Mouse (Mus musculus): ENCODE data around the gene Idnk. TPM values are rescaled to one million over a fixed set of nuclear protein-coding genes. Genes with fewer than 3 reads are reported as not detected.

Gene Idnk
- polyA plus RNA-seq, 1 experiment = 11.7 TPM

DNA sequence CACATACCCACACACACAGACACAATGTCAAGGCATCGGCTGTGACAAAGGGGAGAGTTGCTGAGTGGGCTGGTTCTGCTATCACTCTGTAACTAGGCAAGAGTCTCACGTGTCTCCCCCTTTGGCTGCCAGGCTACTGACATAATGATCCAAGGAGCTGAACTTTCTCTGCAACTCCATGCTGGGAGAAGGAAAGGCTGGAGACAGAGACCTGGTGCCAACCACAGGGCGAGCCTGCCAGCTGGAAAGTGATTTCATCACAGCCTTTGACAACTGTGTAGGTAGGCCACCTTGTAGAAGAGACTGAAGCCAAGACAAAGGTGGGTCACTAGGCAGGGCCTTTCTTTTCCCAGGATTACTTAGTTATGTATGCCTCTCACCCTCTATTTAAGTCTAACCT, 39.8 kb downstream of the Idnk start:
- no peaks in the 10 kb centered on the region for H3K27me3 ChIP-seq (ENCODE audit: control insufficient read depth, insufficient read depth, insufficient read length)
- peaks cover 78% of the 10 kb centered on the region for H3K79me2 ChIP-seq (ENCODE audit: control insufficient read depth, insufficient read depth)
- H3K79me3 ChIP-seq (ENCODE audit: low read depth) = peaks cover 67% of the 10 kb centered on the region
- H3K4me3 ChIP-seq (ENCODE audit: insufficient read depth, poor library complexity, severe bottlenecking) = no peak overlapping the region
- H3K36me3 ChIP-seq (ENCODE audit: control insufficient read depth, insufficient read depth) = peaks cover 44% of the 10 kb centered on the region
- no peak overlapping the region for H3ac ChIP-seq (ENCODE audit: control insufficient read depth, insufficient read length, low read depth)
- no peak for TF ChIP-seq MYOG (IDR thresholded peaks at IDR 0.05; ENCODE audit: control insufficient read depth, extremely low read depth, insufficient read length)
- TF ChIP-seq CEBPB (IDR thresholded peaks at IDR 0.05; ENCODE audit: low read depth) = no peak
- no peak for TF ChIP-seq CTCF (IDR thresholded peaks at IDR 0.05; ENCODE audit: control insufficient read depth, insufficient read depth, insufficient read length)
- TF ChIP-seq USF1 (IDR thresholded peaks at IDR 0.05; ENCODE audit: low read depth) = no peak
- TF ChIP-seq FOSL1 (IDR thresholded peaks at IDR 0.05; ENCODE audit: insufficient read depth, low read length, poor library complexity, severe bottlenecking) = no peak
- TF ChIP-seq MAX (IDR thresholded peaks at IDR 0.05) = no peak
- TF ChIP-seq MYOD1 (IDR thresholded peaks at IDR 0.05; ENCODE audit: control insufficient read depth, insufficient read length, low read depth) = no peak

DNA sequence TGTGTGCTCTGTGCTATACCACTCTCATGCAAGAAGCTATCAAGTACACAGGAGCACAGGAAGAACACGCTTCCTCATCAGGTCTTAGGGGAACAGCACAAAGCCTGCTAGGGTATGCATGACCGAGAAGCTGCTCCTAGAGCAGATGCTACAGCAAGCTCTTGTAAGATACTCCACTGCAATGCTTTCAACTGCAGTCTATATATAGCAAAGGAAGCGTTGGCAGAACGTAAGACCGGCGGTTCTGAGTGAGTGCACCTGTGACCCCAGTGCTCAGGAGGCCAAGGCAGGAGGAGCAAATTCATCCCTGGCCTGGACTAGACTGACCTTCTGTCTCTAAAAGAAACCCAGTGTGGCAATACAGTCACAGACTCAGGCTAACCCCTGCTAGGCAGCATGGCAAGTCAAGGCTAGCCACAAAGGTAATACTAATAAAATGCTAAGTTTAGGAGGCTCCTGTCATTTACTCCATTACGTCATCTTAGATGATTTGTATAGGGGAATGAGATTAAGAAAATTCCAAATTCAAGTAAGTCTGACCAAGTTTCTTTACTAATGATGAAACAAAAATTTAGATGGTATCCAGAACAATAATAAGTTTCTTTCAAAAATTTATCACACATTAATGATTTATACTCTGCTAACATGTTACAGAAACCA, 40.7 kb downstream of the Idnk start:
- Histone ChIP-seq H3K79me2 (ENCODE audit: control insufficient read depth, insufficient read depth) (peaks cover 87% of the 10 kb centered on the region), H3K27me3 (ENCODE audit: control insufficient read depth, insufficient read depth, insufficient read length) (no peaks in the 10 kb centered on the region), H3K79me3 (ENCODE audit: low read depth) (peaks cover 75% of the 10 kb centered on the region), H3K36me3 (ENCODE audit: control insufficient read depth, insufficient read depth) (peaks cover 43% of the 10 kb centered on the region), H3ac (ENCODE audit: control insufficient read depth, insufficient read length, low read depth) (no peak overlapping the region), H3K4me3 (ENCODE audit: insufficient read depth, poor library complexity, severe bottlenecking) (no peak overlapping the region)
- TF ChIP-seq MAX (IDR thresholded peaks at IDR 0.05) (no peak), CEBPB (IDR thresholded peaks at IDR 0.05; ENCODE audit: low read depth) (no peak)

DNA sequence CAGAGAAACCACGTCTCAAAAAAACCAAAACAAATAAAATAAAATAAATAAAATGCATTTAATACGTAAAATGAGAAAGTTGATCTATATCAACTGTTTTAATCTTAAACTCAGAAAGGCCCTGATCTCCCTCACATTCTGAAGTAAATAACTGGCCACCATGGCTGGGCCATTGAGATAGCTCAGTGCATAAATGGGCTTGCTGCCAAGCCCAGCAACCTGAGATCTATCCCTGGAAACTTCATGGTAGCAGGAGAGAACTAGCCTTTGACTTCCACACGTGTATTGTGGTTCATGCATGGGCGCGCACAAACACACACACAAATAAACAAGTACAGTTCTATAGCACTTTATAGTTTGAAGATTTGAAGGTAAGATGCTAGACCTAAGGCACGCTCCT, 43.9 kb downstream of the Idnk start:
- no peak overlapping the region for H3ac ChIP-seq (ENCODE audit: control insufficient read depth, insufficient read length, low read depth)
- H3K27me3 ChIP-seq (ENCODE audit: control insufficient read depth, insufficient read depth, insufficient read length) = no peaks in the 10 kb centered on the region
- H3K79me3 ChIP-seq (ENCODE audit: low read depth) = peaks cover 96% of the 10 kb centered on the region
- no peak for TF ChIP-seq FOSL1 (IDR thresholded peaks at IDR 0.05; ENCODE audit: insufficient read depth, low read length, poor library complexity, severe bottlenecking)
- no peak for TF ChIP-seq MYOD1 (IDR thresholded peaks at IDR 0.05; ENCODE audit: control insufficient read depth, insufficient read length, low read depth)
- no peak for TF ChIP-seq USF1 (IDR thresholded peaks at IDR 0.05; ENCODE audit: low read depth)
- TF ChIP-seq CEBPB (IDR thresholded peaks at IDR 0.05; ENCODE audit: low read depth) = no peak
- no peak for TF ChIP-seq MYOG (IDR thresholded peaks at IDR 0.05; ENCODE audit: control insufficient read depth, extremely low read depth, insufficient read length)
- no peak for TF ChIP-seq CTCF (IDR thresholded peaks at IDR 0.05; ENCODE audit: control insufficient read depth, insufficient read depth, insufficient read length)
- no peak for TF ChIP-seq MAX (IDR thresholded peaks at IDR 0.05)
- peaks cover 100% of the 10 kb centered on the region for H3K79me2 ChIP-seq (ENCODE audit: control insufficient read depth, insufficient read depth)
- H3K4me3 ChIP-seq (ENCODE audit: insufficient read depth, poor library complexity, severe bottlenecking) = no peak overlapping the region
- peaks cover 34% of the 10 kb centered on the region for H3K36me3 ChIP-seq (ENCODE audit: control insufficient read depth, insufficient read depth)

DNA sequence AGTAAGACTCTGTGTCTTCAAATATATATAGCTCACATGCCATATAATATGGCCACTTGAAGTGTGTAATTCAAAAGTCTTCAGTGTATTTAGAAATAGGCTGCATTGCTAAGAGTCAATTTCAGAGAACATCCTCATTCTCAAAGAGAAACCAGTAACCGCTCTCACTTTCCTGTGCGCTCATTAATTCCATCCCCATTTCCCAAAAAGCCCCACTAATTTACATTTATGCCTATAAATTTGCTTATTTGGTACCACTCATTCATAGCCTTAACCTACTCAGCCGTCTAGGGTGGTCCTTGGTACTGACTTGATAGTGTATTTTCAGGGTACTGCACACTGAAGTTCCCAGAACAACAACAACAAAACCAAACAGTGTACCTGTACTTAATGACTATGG, 44.5 kb downstream of the Idnk start:
- no peak overlapping the region for H3K4me3 ChIP-seq (ENCODE audit: insufficient read depth, poor library complexity, severe bottlenecking)
- H3K79me2 ChIP-seq (ENCODE audit: control insufficient read depth, insufficient read depth) = peaks cover 100% of the 10 kb centered on the region
- peaks cover 97% of the 10 kb centered on the region for H3K79me3 ChIP-seq (ENCODE audit: low read depth)
- H3K36me3 ChIP-seq (ENCODE audit: control insufficient read depth, insufficient read depth) = peaks cover 35% of the 10 kb centered on the region
- H3ac ChIP-seq (ENCODE audit: control insufficient read depth, insufficient read length, low read depth) = no peak overlapping the region
- TF ChIP-seq MYOD1 (IDR thresholded peaks at IDR 0.05; ENCODE audit: control insufficient read depth, insufficient read length, low read depth) (no peak), MYOG (IDR thresholded peaks at IDR 0.05; ENCODE audit: control insufficient read depth, extremely low read depth, insufficient read length) (no peak), CTCF (IDR thresholded peaks at IDR 0.05; ENCODE audit: control insufficient read depth, insufficient read depth, insufficient read length) (no peak), FOSL1 (IDR thresholded peaks at IDR 0.05; ENCODE audit: insufficient read depth, low read length, poor library complexity, severe bottlenecking) (no peak), MAX (IDR thresholded peaks at IDR 0.05) (no peak), USF1 (IDR thresholded peaks at IDR 0.05; ENCODE audit: low read depth) (no peak), CEBPB (IDR thresholded peaks at IDR 0.05; ENCODE audit: low read depth) (no peak)
- H3K27me3 ChIP-seq (ENCODE audit: control insufficient read depth, insufficient read depth, insufficient read length) = no peaks in the 10 kb centered on the region

DNA sequence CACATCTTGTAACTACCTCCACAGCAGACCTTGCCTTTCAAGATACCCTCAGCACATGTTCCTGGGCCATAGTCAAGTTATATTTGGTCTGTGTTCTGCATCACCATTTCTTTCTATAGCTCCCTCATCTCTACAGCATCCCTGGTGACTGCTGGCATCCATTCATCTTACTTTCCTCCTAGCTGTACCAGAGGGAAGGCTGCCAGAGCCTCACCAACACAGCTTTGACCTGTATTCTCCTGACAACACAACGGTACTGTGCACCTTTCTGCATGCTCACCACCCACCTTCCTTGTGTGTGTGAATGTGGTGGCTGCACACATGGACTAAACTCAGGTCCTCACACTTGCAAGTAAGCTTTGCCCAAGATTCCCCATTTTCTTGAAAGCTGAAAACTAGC, 45.5 kb downstream of the Idnk start:
- no peak for TF ChIP-seq USF1 (IDR thresholded peaks at IDR 0.05; ENCODE audit: low read depth)
- no peak for TF ChIP-seq MYOD1 (IDR thresholded peaks at IDR 0.05; ENCODE audit: control insufficient read depth, insufficient read length, low read depth)
- no peak for TF ChIP-seq MAX (IDR thresholded peaks at IDR 0.05)
- no peak for TF ChIP-seq CTCF (IDR thresholded peaks at IDR 0.05; ENCODE audit: control insufficient read depth, insufficient read depth, insufficient read length)
- TF ChIP-seq CEBPB (IDR thresholded peaks at IDR 0.05; ENCODE audit: low read depth) = no peak
- TF ChIP-seq FOSL1 (IDR thresholded peaks at IDR 0.05; ENCODE audit: insufficient read depth, low read length, poor library complexity, severe bottlenecking) = no peak
- TF ChIP-seq MYOG (IDR thresholded peaks at IDR 0.05; ENCODE audit: control insufficient read depth, extremely low read depth, insufficient read length) = no peak

DNA sequence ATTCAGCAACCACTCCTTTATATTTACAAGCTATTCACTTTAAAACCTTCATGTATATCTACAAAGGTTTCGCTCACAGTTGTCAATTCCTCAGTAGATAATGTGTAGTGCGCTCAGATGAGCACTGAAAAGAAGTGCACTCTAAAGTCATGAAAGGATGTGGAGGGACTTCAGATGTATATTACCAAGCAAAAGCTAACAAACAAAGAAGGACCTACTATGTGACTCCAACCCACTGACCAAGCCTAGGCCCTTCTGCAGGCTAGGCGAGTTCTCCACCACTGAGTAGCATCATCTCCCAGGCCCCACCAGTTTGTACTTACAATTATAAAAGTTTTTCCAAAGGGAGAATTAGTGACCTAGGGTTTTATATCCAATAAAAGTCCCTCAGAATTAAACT, 46.8 kb downstream of the Idnk start:
- Histone ChIP-seq H3K4me3 (ENCODE audit: insufficient read depth, poor library complexity, severe bottlenecking) (no peak overlapping the region), H3K79me2 (ENCODE audit: control insufficient read depth, insufficient read depth) (peaks cover 100% of the 10 kb centered on the region), H3ac (ENCODE audit: control insufficient read depth, insufficient read length, low read depth) (no peak overlapping the region), H3K36me3 (ENCODE audit: control insufficient read depth, insufficient read depth) (peaks cover 17% of the 10 kb centered on the region), H3K79me3 (ENCODE audit: low read depth) (peaks cover 99% of the 10 kb centered on the region), H3K27me3 (ENCODE audit: control insufficient read depth, insufficient read depth, insufficient read length) (no peaks in the 10 kb centered on the region)
- TF ChIP-seq MYOG (IDR thresholded peaks at IDR 0.05; ENCODE audit: control insufficient read depth, extremely low read depth, insufficient read length) (no peak), USF1 (IDR thresholded peaks at IDR 0.05; ENCODE audit: low read depth) (no peak), MYOD1 (IDR thresholded peaks at IDR 0.05; ENCODE audit: control insufficient read depth, insufficient read length, low read depth) (no peak), CTCF (IDR thresholded peaks at IDR 0.05; ENCODE audit: control insufficient read depth, insufficient read depth, insufficient read length) (no peak), CEBPB (IDR thresholded peaks at IDR 0.05; ENCODE audit: low read depth) (no peak)

More for the DNA sequence above, 45.5 kb downstream of the Idnk start:
- Histone ChIP-seq H3K36me3 (ENCODE audit: control insufficient read depth, insufficient read depth) (peaks cover 27% of the 10 kb centered on the region), H3K27me3 (ENCODE audit: control insufficient read depth, insufficient read depth, insufficient read length) (no peaks in the 10 kb centered on the region), H3K4me3 (ENCODE audit: insufficient read depth, poor library complexity, severe bottlenecking) (no peak overlapping the region), H3K79me2 (ENCODE audit: control insufficient read depth, insufficient read depth) (peaks cover 100% of the 10 kb centered on the region), H3K79me3 (ENCODE audit: low read depth) (peaks cover 97% of the 10 kb centered on the region), H3ac (ENCODE audit: control insufficient read depth, insufficient read length, low read depth) (no peak overlapping the region)

Measured in C2C12 (cell line).